Mouse (Mus musculus) liver, embryonic 13.5 days (tissue): ENCODE measurements at regions not wholly inside any gene's neighbourhood (a gene's known extent, or its start where the extent isn't known, plus 50 kb on each side); places are given as distances from the start of the nearest gene placed in this dataset.

Source experiments
- ATAC-seq: fragments of 200-750 bp; cut with Nextera tagmentation; 2 replicates; pipeline ENCODE4 v1.8.0; 2017; ENCODE audit warnings: low read depth, mild to moderate bottlenecking, moderate number of reproducible peaks, moderate library complexity
- DNase-seq: peaks from one replicate; pipeline ENCODE4 v3.0.0; 2022
- H3K27ac ChIP-seq: fragments of 300-500 bp; sonication (generic); 2 replicates; pipeline ENCODE4 v1.5.1; 2015; ENCODE audit warnings: moderate library complexity, mild to moderate bottlenecking, inconsistent platforms
- H3K27me3 ChIP-seq: fragments of 300-500 bp; sonication (generic); 2 replicates; pipeline ENCODE4 v1.6.1; 2015; ENCODE audit warnings: mild to moderate bottlenecking, inconsistent platforms
- H3K36me3 ChIP-seq: fragments of 300-500 bp; sonication (generic); 2 replicates; pipeline ENCODE4 v1.6.1; 2015; ENCODE audit warnings: mild to moderate bottlenecking, inconsistent platforms
- H3K4me1 ChIP-seq: fragments of 300-500 bp; sonication (generic); replicated peaks from 2 replicates; pipeline ENCODE4 v1.6.1; 2015; ENCODE audit warnings: inconsistent platforms
- H3K4me2 ChIP-seq: fragments of 300-500 bp; sonication (generic); 2 replicates; pipeline ENCODE4 v1.6.1; 2015; ENCODE audit warnings: inconsistent platforms, mild to moderate bottlenecking, moderate library complexity
- H3K4me3 ChIP-seq: fragments of 300-500 bp; sonication (generic); replicated peaks from 2 replicates; pipeline ENCODE4 v1.5.1; 2015; ENCODE audit warnings: mild to moderate bottlenecking, inconsistent platforms
- H3K9ac ChIP-seq: fragments of 300-500 bp; sonication (generic); 2 replicates; pipeline ENCODE4 v1.6.1; 2015; ENCODE audit warnings: mild to moderate bottlenecking, inconsistent platforms
- H3K9me3 ChIP-seq: fragments of 300-500 bp; sonication (generic); replicated peaks from 2 replicates; pipeline ENCODE4 v1.6.1; 2016; ENCODE audit warnings: inconsistent platforms
- WGBS: fragments of 180-500 bp; shearing (Covaris S2); methylation state at CpG from one replicate; pipeline ENCODE4 v1.1.7; 2015; ENCODE audit not compliant: insufficient replicate concordance; 5-methylcytosine and 5-hydroxymethylcytosine counted together

GRCm38 (mm10) chr5:119201251-119201650, 469.2 kb upstream of the Tbx3 start:
- Histone ChIP-seq H3K27me3 (no peaks in the 10 kb centered on the region), H3K36me3 (no peaks in the 10 kb centered on the region), H3K27ac (no peak overlapping the region), H3K4me1 (no peaks in the 10 kb centered on the region), H3K9me3 (no peaks in the 10 kb centered on the region), H3K4me3 (no peak overlapping the region), H3K4me2 (no peak overlapping the region), H3K9ac (no peak overlapping the region)
- 58% methylated on average over 8 of the region's 8 CpGs for WGBS
- ATAC-seq: no peak
- no peak for DNase-seq

DNA sequence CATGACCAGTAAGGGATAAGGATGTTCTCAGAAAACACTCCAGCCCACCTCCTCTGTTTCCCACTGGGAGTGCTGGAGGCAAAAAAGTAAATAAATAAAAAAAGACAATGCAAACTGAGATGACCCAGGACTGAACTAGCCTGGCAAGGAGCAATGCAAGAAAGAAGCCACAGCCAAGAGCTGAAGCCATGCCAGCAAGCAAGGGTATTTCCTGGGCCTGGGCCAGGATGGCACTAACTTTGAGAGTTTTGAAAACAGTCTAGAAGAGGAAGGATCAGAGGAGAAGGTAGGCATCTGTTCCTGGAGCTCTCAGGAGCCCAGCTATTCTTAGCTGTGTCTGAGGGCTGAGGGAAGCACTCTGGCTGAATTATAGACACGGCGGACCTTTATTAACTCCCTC, 465.7 kb upstream of the Tbx3 start:
- no peaks in the 10 kb centered on the region for H3K36me3 ChIP-seq

GRCm38 (mm10) chr5:119208077-119208476, 462.4 kb upstream of the Tbx3 start:
- Histone ChIP-seq H3K4me1 (no peaks in the 10 kb centered on the region), H3K27me3 (no peaks in the 10 kb centered on the region), H3K4me2 (no peak overlapping the region), H3K27ac (no peak overlapping the region), H3K9me3 (peaks cover 23% of the 10 kb centered on the region), H3K36me3 (no peaks in the 10 kb centered on the region), H3K4me3 (no peak overlapping the region), H3K9ac (no peak overlapping the region)
- ATAC-seq (no peak), DNase-seq (no peak)
- 71% methylated on average over 13 of the region's 13 CpGs for WGBS

More for the DNA sequence above, 465.7 kb upstream of the Tbx3 start:
- H3K4me2 ChIP-seq: no peak overlapping the region
- WGBS: 57% methylated on average over 2 of the region's 2 CpGs
- peaks cover 16% of the 10 kb centered on the region for H3K9me3 ChIP-seq
- ATAC-seq (no peak), DNase-seq (no peak)
- H3K4me1 ChIP-seq: no peaks in the 10 kb centered on the region
- no peak overlapping the region for H3K27ac ChIP-seq
- H3K9ac ChIP-seq: no peak overlapping the region
- H3K27me3 ChIP-seq: no peaks in the 10 kb centered on the region
- no peak overlapping the region for H3K4me3 ChIP-seq

DNA sequence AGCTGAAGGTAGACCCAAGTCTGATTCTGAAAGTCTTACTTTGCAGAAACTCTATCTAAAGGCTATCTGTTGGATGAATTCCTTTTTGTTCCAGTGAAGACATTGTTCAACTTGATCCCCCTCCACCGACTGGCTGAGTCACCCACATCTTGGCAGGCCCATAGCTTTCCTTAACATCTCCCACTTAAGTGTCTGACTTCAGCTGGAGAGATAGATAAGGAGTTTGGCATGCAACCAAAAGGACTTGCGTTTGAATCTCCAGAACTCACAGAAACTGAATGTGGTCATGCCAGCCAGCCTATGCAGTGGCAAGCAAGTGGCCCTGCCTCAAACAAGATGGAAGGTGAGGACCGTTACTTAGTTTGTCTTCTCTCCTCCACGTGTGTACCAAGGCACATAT, 457.3 kb upstream of the Tbx3 start:
- H3K27me3 ChIP-seq: no peaks in the 10 kb centered on the region
- no peak overlapping the region for H3K4me3 ChIP-seq
- no peak overlapping the region for H3K9ac ChIP-seq
- 33% methylated on average over 4 of the region's 4 CpGs for WGBS
- H3K4me1 ChIP-seq: no peaks in the 10 kb centered on the region
- DNase-seq (no peak), ATAC-seq (no peak)
- no peak overlapping the region for H3K4me2 ChIP-seq
- no peak overlapping the region for H3K27ac ChIP-seq
- no peaks in the 10 kb centered on the region for H3K36me3 ChIP-seq
- peaks cover 22% of the 10 kb centered on the region for H3K9me3 ChIP-seq

- H3K4me1 ChIP-seq: no peaks in the 10 kb centered on the region
- no peaks in the 10 kb centered on the region for H3K36me3 ChIP-seq
- no peak overlapping the region for H3K9ac ChIP-seq
- 28% methylated on average over 7 of the region's 7 CpGs for WGBS
- no peaks in the 10 kb centered on the region for H3K27me3 ChIP-seq
- ATAC-seq: no peak
- no peak overlapping the region for H3K4me2 ChIP-seq
- no peak overlapping the region for H3K27ac ChIP-seq
- peaks cover 15% of the 10 kb centered on the region for H3K9me3 ChIP-seq
- no peak for DNase-seq
- H3K4me3 ChIP-seq: no peak overlapping the region
These were observed 456.6 kb upstream of the Tbx3 start for GRCm38 (mm10) chr5:119213692-119214357.

- ATAC-seq: no peak
- DNase-seq: no peak
- peaks cover 5% of the 10 kb centered on the region; the same call in 1 of the 2 replicates for H3K9me3 ChIP-seq
- no peaks in the 10 kb centered on the region for H3K36me3 ChIP-seq
- H3K27me3 ChIP-seq: no peaks in the 10 kb centered on the region
- no peak overlapping the region for H3K9ac ChIP-seq
- H3K27ac ChIP-seq: no peak overlapping the region
- no peak overlapping the region for H3K4me3 ChIP-seq
- H3K4me1 ChIP-seq: no peaks in the 10 kb centered on the region
- 78% methylated on average over 9 of the region's 9 CpGs for WGBS
- H3K4me2 ChIP-seq: no peak overlapping the region
These were observed 455.5 kb upstream of the Tbx3 start for GRCm38 (mm10) chr5:119214937-119215336.

DNA sequence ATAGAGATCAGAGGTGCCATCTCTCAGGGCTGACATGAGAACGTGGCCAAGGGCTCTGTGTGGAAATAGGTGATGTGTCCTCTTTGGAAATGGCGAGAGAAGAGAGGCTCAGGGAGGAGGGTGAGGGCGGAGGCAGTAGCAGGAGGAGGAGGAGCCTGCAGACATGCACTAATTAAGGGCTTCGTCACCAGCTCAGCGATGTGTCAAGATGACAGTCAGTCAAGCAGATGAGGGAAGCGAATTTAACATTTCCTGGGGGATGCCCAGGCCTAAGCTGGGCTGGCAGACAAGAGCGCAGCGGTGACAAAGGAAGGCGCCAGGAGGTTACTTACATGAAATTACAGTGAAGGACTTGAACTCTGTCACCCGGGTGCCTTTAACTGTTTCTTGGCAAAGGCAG, 455.1 kb upstream of the Tbx3 start:
- H3K27ac ChIP-seq: no peak overlapping the region
- H3K9ac ChIP-seq: no peak overlapping the region
- no peaks in the 10 kb centered on the region for H3K27me3 ChIP-seq
- no peak overlapping the region for H3K4me2 ChIP-seq
- 62% methylated on average over 10 of the region's 10 CpGs for WGBS
- no peak for DNase-seq
- no peak overlapping the region for H3K4me3 ChIP-seq
- H3K36me3 ChIP-seq: no peaks in the 10 kb centered on the region
- H3K9me3 ChIP-seq: peaks cover 3% of the 10 kb centered on the region; the same call in 1 of the 2 replicates
- no peaks in the 10 kb centered on the region for H3K4me1 ChIP-seq
- ATAC-seq: no peak

GRCm38 (mm10) chr5:119216146-119216545, 454.3 kb upstream of the Tbx3 start:
- Histone ChIP-seq H3K36me3 (no peaks in the 10 kb centered on the region), H3K4me1 (no peaks in the 10 kb centered on the region), H3K9me3 (no peaks in the 10 kb centered on the region), H3K27ac (no peak overlapping the region), H3K4me2 (no peak overlapping the region), H3K9ac (no peak overlapping the region), H3K4me3 (no peak overlapping the region), H3K27me3 (no peaks in the 10 kb centered on the region)
- 55% methylated on average over 3 of the region's 3 CpGs for WGBS
- DNase-seq (no peak), ATAC-seq (no peak)

DNA sequence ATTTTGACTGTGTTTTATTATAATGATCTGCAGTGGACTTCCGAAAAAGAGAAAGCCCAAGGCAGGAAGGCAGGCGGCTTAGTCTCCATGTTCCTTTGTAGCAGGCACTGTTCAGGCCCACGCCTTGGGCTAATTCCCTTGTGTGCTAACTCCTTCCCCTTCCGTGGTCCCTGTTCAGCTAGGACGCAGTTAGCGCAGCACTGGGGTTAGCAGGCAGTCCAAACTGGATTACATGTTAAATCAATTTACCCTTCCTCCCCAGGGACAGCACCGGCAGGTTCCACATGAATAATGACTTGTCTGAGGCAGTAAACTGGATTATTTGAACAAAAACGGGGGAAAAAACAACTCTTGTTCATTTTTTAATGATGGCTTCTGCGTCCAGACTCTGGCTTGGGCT, 453.4 kb upstream of the Tbx3 start:
- Histone ChIP-seq H3K27ac (no peak overlapping the region), H3K4me3 (no peak overlapping the region), H3K27me3 (no peaks in the 10 kb centered on the region), H3K4me1 (no peaks in the 10 kb centered on the region), H3K9ac (no peak overlapping the region), H3K4me2 (no peak overlapping the region), H3K9me3 (no peaks in the 10 kb centered on the region), H3K36me3 (no peaks in the 10 kb centered on the region)
- no peak for ATAC-seq
- 72% methylated on average over 9 of the region's 9 CpGs for WGBS
- DNase-seq: no peak

DNA sequence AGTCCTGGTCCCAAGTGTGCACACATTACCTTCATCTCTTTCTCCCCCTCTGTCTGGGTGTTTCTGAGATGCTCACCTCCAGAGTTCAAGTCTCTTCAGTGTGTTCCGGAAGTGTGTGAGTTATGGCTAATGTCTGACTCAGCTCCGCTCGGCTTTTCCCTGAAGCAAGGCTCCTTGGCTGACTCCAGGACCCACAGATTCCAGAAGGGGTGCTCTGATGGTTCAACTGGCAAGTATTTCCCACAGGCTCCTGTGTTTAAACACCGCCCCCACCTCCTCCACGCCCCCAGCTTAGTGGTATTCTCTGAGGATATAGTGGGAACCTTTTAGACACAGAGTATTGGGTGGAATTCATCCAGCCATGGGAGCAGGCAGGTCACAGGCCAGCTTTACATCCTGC, 441.8 kb upstream of the Tbx3 start:
- Histone ChIP-seq H3K27ac (no peak overlapping the region), H3K36me3 (no peaks in the 10 kb centered on the region), H3K27me3 (no peaks in the 10 kb centered on the region), H3K4me1 (no peaks in the 10 kb centered on the region), H3K4me2 (no peak overlapping the region), H3K9ac (no peak overlapping the region), H3K4me3 (no peak overlapping the region), H3K9me3 (no peaks in the 10 kb centered on the region)
- no peak for ATAC-seq
- 68% methylated on average over 5 of the region's 5 CpGs for WGBS
- DNase-seq: no peak

- Histone ChIP-seq H3K4me1 (no peaks in the 10 kb centered on the region), H3K36me3 (no peaks in the 10 kb centered on the region), H3K27ac (no peak overlapping the region), H3K4me2 (no peak overlapping the region), H3K4me3 (no peak overlapping the region), H3K27me3 (no peaks in the 10 kb centered on the region), H3K9me3 (0 out of 2 replicates have a peak, but pooled peaks cover 3% of the 10 kb centered on the region), H3K9ac (no peak overlapping the region)
- 63% methylated on average over 7 of the region's 7 CpGs for WGBS
- ATAC-seq: no peak
- no peak for DNase-seq
These were observed 437.5 kb upstream of the Tbx3 start for GRCm38 (mm10) chr5:119232941-119233340.

- 81% methylated on average over 10 of the region's 10 CpGs for WGBS
- H3K36me3 ChIP-seq: no peaks in the 10 kb centered on the region
- ATAC-seq: no peak
These were observed 434.6 kb upstream of the Tbx3 start for GRCm38 (mm10) chr5:119235884-119236283.

More at GRCm38 (mm10) chr5:119235884-119236283, 434.6 kb upstream of the Tbx3 start:
- Histone ChIP-seq H3K4me2 (no peak overlapping the region), H3K27me3 (no peaks in the 10 kb centered on the region), H3K4me1 (no peaks in the 10 kb centered on the region), H3K27ac (no peak overlapping the region), H3K9me3 (0 out of 2 replicates have a peak, but pooled peaks cover 10% of the 10 kb centered on the region), H3K4me3 (no peak overlapping the region), H3K9ac (no peak overlapping the region)
- DNase-seq: no peak
